Mouse (Mus musculus) sigmoid colon, adult 10 weeks (tissue): ENCODE data around the gene Vmn1r78. TPM values are rescaled to one million over a fixed set of nuclear protein-coding genes. Genes with fewer than 3 reads are reported as not detected.

Source experiments
- polyA plus RNA-seq: library from polyadenylated mRNA; stranded (reverse); fragments of 350-450 nt; fragmentation: Illumina TruSeq; extraction: RNeasy Lipid Tissue Mini Kit (QIAGEN cat#74804); gene quantifications from one replicate; pipeline ENCODE4 v1.2.3, GENCODE M21; 2014; ENCODE audit warnings: low read depth, low replicate concordance

Gene Vmn1r78
- not detected for polyA plus RNA-seq

GRCm38 (mm10) chr7:12149957-12150356 lies at the start of gene Vmn1r78:
Gene Vmn1r78, plus strand, starts transcription at chr7:12150257.

DNA sequence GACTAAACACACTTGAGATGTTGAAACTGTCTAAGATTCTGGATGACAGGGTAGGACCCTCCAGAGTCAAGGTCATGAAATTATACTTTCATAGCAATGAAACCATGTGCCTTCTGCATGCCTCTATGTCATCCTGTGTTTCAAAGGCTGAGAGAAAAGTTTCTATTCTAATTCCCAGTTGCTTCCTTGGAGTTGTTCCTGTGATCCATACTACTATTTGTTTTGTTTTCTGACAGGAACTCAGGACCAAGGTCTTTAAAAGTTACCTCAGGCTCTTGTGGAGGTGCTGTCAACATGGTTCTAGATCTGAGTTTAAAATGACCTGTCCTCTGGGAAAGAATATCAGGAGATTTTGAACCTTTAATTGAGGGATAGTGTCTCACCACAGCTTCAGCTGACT lies 20.9 kb downstream of the Vmn1r78 start, which contains the start of gene Vmn1r79:
Gene Vmn1r79 (plus strand): TSS at position 301 of the 400 bp plus-strand sequence.

GRCm38 (mm10) chr7:12188986-12189385 lies 38.9 kb downstream of the Vmn1r78 start, which contains the start of gene Vmn1r80:
Gene Vmn1r80, plus strand, starts transcription at chr7:12189286.

Other genes starting within 250 kb of the Vmn1r78 start
- gene Vmn1r76, start 212.0 kb upstream of the Vmn1r78 start, polyA plus RNA-seq = not detected
- not detected for gene Vmn1r77, start 113.5 kb upstream of the Vmn1r78 start, polyA plus RNA-seq
- gene Vmn1r79, start 21.0 kb downstream of the Vmn1r78 start, polyA plus RNA-seq = not detected
- not detected for gene Vmn1r80, start 39.0 kb downstream of the Vmn1r78 start, polyA plus RNA-seq
- gene Vmn1r81, start 118.0 kb downstream of the Vmn1r78 start, polyA plus RNA-seq = not detected
- not detected for gene Vmn1r82, start 150.2 kb downstream of the Vmn1r78 start, polyA plus RNA-seq
- gene Vmn1r83, start 179.2 kb downstream of the Vmn1r78 start, polyA plus RNA-seq = not detected
- not detected for gene Vmn1r84, start 219.0 kb downstream of the Vmn1r78 start, polyA plus RNA-seq